Mouse (Mus musculus): ENCODE measurements around the gene Selenow.
"Not testable (repeated sequence)": the region's sequence is repeated elsewhere in the genome, so short reads cannot be mapped to it uniquely, and the experiment has no call there.

Selenow gene

GRCm38 (mm10) chr7:15945721-15946536 is 23.7 kb upstream of the Selenow start, which contains the start of gene Nop53:
TSS of gene Nop53 (minus strand) at chr7:15946074.
- peak; percentile 92 for DNase-seq (ENCODE audit: low spot score)

- DNase-seq (ENCODE audit: low spot score): no peak
These were observed 23.0 kb upstream of the Selenow start for GRCm38 (mm10) chr7:15945211-15945610.

GRCm38 (mm10) chr7:15944311-15944710 is 22.1 kb upstream of the Selenow start:
- no peak for DNase-seq (ENCODE audit: low spot score)

DNA sequence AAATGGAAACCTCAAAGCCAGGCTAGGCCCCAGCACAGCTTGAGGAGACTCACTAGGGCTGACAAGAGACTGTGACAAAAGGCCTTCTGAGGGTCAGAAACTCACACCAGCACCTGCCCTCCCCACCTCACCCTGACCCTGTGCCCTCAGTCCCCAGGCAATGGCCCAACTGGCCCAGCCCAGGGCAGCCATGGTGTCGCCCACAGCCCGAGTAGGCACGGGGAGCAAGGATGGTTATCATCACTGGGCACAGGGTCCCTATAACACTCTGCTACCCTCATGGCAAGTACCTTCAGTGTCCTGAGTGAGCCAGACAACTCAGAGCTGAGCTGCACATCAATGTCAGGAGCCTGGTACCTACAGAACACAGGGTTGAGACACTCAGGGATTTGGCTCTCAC is 16.4 kb upstream of the Selenow start:
- DNase-seq (ENCODE audit: low spot score): no peak

- DNase-seq (ENCODE audit: low spot score): no peak
These were observed 15.3 kb upstream of the Selenow start for GRCm38 (mm10) chr7:15937491-15937890.

GRCm38 (mm10) chr7:15933437-15934359 is 11.5 kb upstream of the Selenow start:
- DNase-seq (ENCODE audit: low spot score): no peak

- DNase-seq (ENCODE audit: low spot score): no peak
These were observed 9.4 kb upstream of the Selenow start for GRCm38 (mm10) chr7:15931635-15932034.

GRCm38 (mm10) chr7:15930543-15930942 is 8.3 kb upstream of the Selenow start:
- no peak for DNase-seq (ENCODE audit: low spot score)

DNA sequence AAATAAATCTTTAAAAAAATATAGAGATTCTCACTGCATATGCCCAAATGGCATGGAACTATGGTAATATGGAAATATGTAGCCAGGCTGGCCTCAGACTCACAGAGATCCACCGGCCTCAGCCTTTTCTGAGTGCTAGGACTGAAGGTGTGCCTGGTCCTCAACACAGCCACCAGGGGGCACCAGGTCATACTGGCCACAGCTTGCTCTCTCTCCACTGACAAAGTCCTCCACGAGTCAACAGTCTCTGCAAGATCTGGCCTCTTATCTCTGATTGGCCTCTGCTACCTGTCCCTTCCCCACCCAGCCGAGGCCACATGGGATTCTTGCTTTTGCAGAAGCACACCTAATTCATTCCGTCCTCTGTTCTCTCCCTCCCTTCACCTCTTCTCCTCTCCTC is 7.7 kb upstream of the Selenow start:
- no peak for DNase-seq (ENCODE audit: low spot score)

DNA sequence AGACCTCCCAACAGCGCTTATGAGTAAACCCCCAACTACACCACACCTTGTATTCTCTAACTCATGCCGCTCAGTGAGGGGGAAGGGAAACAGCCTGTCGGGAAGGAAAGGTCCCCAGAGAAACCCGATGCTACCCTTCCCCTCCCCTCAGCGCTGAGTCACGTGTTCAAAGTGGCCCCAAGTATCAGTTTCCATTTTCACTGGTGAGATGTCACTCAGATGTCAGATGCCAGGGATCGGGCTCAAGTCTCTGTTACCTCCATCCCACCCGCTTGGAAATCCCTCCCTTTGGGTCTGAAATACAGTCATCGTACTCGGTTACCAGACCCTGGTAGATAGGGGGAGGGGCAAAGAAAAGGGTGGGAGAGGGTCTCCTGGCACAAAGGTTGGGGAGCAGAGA is 406 bp downstream of the Selenow start:
- no peak for DNase-seq (ENCODE audit: low spot score)

- DNase-seq (ENCODE audit: low spot score): no peak
These were observed 1.5 kb downstream of the Selenow start for GRCm38 (mm10) chr7:15920645-15921190.

GRCm38 (mm10) chr7:15919947-15920346 is 2.3 kb downstream of the Selenow start:
- no peak for DNase-seq (ENCODE audit: low spot score)

- no peak for DNase-seq (ENCODE audit: low spot score)
These were observed 3.8 kb downstream of the Selenow start for GRCm38 (mm10) chr7:15918371-15918770.

- no peak for DNase-seq (ENCODE audit: low spot score)
These were observed 5.2 kb downstream of the Selenow start for GRCm38 (mm10) chr7:15916996-15917395.

- no peak for DNase-seq (ENCODE audit: low spot score)
These were observed 6.0 kb downstream of the Selenow start for GRCm38 (mm10) chr7:15916134-15916723.

GRCm38 (mm10) chr7:15915695-15916094 is 6.5 kb downstream of the Selenow start:
- not testable (repeated sequence) for DNase-seq (ENCODE audit: low spot score)

- no peak for DNase-seq (ENCODE audit: low spot score)
These were observed 7.5 kb downstream of the Selenow start for GRCm38 (mm10) chr7:15914751-15915150.

DNA sequence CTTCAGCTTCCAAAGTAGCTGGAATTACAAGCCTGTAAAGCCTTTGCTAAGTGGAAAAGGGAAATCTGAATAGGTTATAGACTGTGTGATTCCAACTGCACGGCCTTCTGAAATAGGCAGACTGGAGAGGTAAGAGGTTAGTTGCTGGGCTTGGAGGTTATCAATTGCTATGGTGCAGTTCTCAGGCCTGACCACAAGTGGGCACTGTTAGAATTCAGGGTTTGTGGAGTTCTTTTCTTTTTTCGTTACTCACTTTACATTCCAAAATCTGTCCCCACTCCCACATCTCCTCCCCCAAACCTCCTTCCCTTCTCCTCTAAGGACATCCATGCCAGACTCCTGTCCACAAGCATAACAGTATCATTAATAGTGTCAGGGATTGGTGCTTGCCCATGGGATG is 8.0 kb downstream of the Selenow start:
- DNase-seq (ENCODE audit: low spot score): no peak

- peak; percentile 29 for DNase-seq (ENCODE audit: low spot score)
These were observed 10.0 kb downstream of the Selenow start for GRCm38 (mm10) chr7:15912183-15912582.

DNA sequence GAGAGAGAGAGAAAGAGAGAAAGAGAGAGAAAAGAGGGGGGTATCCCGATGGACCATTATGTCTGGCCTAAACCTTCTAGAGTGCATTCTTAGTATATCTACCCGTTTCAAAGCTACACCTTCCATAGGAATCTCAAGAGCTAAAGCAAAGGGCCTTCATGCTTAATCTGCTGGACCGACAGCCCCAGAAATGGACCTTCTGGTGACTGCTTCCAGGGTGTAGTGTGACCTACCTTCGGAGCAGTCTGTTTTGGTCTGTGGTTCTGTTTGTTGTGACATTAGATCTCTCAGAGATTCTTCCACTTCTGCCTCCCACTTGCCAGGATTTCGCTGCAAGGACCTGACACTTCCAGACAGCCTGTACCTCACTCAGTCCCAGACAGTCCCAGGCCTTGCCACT is 11.7 kb downstream of the Selenow start:
- no peak for DNase-seq (ENCODE audit: low spot score)

GRCm38 (mm10) chr7:15907971-15908590 is 14.1 kb downstream of the Selenow start:
- no peak for DNase-seq (ENCODE audit: low spot score)

GRCm38 (mm10) chr7:15906602-15907001 is 15.6 kb downstream of the Selenow start:
- DNase-seq (ENCODE audit: low spot score): no peak
